Mouse (Mus musculus): ENCODE data around the gene Sh2d6.
"Not testable (repeated sequence)": the region's sequence is repeated elsewhere in the genome, so short reads cannot be mapped to it uniquely, and the experiment has no call there.

Sh2d6 gene

DNA sequence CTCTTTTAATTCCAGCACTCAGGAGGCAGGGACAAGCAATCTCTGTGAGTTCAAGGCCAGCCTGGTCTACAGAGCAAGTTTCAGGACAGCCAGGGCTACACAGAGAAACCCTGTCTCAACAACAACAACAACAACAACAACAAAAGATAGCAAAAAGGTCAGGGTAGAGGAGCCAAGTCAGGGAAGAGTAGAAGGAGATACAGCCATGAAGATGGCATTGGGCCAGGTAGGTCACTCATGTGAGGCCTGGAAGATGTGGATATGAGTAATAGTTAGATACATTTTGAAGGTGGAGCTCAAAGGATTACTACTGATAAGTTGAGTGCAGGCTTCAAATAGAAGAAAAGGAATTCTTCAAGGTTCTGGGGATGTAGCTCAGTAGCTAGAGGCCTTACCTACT is 18.2 kb downstream of the Sh2d6 start:
- DNase-seq (ENCODE audit: low read depth) = no peak

DNA sequence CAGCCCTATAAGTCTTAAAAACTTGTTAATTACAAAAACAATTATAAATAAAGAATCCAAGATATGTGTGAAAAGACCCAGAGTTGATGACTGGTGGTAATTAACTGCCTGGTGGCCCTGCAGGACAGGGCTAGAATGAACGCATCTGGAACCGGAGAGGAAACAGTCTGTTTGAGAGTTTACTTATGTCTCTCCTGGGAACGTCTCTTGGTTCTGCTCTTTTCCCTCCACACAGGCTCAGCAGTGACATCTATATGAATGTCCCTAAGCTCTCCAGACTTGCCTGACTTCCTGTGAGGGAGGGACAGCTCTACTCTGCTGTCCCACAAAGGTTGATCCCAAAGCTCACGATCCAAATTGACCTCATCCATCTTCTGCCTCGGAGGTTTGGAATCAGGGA is 22.6 kb downstream of the Sh2d6 start:
- no peak for DNase-seq (ENCODE audit: low read depth)

DNA sequence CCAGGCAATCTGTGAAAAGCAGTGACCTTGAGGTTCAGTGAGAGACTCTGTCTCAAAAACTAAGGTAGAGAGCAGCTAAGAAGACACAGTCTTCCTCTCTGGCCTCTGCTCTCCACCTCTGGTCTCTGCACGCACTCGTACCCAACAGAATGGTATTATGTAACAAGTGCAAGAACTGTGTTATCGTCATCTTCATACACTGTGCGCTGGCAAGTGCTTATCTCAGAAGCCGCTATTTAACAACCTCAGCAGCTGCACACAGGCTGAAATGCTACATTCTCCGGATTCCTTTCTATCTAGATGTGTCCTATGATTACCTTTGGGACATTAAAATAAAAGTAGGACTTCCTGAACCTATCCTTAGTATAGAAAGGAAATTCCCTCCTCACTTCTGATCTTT is 28.6 kb downstream of the Sh2d6 start:
- peak; percentile 53 for DNase-seq (ENCODE audit: low read depth)

DNA sequence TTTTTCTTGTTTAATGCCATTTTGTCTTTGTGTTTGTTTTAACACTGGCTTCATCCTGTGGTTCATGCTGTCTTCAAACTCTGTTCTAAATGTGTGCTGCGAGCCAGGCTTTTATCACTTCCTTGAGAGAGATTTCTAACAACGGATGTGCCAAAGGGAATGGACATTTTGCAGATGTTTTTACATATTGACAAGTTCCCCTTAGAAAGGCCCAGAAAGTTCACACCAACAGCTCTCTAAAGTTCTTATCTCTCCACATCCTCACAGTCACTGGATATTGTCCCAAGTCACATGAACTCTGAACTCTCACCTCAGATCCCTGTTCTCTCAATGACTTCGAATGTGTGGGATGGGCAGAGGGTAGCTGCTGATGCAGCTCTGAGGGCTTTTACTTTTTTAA is 30.4 kb downstream of the Sh2d6 start:
- no peak for DNase-seq (ENCODE audit: low read depth)

DNA sequence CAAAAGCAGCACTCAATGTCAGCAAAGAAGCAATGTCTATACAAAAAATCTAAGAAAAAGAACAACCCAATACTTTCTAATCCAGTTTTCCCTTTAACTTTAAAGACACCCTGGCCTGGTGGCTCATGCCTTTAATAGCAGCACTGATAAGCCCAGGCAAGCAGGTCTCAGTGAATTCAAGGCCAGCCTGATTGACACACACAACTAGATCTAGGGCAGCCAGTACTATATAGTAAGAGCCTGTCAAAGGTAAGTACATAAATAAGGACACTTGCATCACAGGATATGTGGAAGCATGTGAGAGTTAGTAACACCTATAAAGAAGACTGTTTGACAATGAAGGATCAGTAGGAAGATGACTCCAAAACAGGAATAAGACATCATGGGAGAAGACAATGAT is 32.0 kb downstream of the Sh2d6 start:
- no peak for DNase-seq (ENCODE audit: low read depth)

DNA sequence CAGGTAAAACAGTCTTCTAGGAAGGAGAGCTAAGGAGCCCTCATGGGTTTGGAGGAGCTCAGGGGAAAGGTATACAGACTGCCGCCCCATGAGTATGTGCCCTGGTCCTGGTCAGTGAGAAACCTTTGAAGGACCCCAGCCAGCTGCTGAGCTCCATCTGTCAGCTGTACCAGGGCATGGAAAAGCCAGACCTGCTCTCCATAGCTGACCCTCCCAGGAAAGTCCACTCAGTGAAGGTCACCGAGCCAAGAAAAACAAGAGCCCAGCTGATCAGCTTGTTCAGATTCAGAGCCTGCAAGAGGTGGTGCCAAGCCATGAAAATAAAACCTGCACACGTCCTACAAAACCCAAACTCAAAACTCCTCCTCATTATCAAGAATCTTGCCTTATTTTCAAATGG is 32.7 kb downstream of the Sh2d6 start:
- no peak for DNase-seq (ENCODE audit: low read depth)

DNA sequence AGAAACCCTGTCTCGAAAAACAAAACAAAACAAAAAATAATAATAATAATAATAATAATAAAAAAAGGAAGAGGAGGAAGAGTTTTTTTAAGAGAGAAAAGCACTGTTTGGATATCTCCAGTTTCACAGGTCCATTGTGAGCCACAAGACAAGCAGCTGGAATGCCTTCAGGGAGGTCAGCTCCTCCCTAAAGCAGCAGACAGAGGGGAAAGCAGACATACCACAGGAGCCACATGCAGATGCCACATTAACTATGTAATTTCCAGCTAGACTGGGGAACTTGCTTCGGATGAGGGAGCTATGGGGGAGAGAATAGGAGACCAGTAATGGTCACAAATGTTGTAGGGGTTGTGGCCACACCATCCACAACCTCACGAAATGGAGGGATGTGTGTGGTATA is 34.2 kb downstream of the Sh2d6 start:
- no peak for DNase-seq (ENCODE audit: low read depth)

DNA sequence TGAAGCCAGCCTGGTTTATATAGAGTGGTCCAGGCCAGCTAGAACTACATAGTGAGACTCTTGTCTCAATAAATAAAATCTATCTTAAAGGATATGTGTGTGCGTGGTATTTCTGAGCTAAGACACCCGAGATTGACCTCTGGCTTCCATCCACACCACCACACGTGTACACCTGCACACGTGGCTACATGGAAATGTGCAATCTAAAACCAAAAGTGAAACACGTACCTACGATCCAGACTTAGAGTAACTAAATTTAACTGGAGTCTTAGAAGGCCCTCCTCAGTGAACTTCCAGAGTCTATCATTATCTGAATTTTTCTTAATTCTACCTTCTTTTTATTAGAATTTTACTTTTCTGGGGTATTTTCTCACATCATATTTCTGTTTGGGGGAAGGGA is 35.2 kb downstream of the Sh2d6 start:
- no peak for DNase-seq (ENCODE audit: low read depth)

DNA sequence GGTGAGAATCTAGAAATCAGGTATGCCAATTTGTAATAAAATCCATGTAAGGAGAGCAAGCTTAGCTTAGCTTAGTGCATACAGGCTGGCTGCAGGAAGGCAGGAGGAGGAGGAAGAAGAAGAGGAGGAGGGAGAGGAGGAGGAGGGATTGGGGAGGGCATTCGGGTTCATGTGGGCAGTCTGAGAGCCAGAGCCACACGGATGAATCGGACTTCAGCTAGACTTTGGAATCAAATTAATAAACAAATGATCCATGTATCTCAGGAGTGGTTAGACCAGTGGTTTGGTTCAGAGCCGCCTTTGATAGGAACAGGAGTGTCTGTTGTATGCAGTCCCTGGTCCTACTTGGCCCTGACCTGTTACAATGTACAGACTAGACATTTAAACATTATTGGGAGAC is 36.6 kb downstream of the Sh2d6 start:
- DNase-seq (ENCODE audit: low read depth) = no peak

DNA sequence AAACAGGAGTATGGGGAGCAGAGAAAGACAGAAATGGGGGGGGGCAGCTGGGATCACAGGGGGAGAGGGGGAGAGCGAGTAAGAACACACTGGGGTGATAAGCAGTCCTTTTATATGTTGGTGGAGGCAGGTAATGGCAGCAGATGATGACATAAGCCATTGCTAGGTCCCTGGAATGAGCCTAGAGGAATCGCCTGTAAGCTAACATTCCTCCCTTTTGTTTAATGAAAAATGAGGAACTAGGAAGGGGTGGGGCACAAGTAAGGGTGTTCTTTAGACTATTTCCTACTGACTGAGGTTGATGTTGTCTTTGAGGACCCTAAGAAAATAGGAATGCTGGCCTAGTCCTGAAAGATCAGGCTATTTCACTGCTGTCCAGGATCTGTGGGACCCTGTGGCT is 39.4 kb downstream of the Sh2d6 start:
- no peak for DNase-seq (ENCODE audit: low read depth)

DNA sequence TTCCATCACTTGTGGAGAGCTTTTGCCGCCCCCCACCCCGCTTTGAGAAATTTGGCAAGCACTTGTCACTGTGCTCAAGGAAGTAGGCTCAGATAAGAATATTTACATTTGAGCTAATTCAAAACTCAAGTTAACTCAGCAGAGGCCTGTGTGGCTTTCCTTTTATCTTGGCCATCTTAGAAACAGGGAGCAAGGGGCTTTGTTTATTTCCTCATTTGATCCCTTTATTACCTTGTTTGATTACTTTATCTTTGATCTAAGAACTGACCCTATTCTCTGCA is 41.1 kb downstream of the Sh2d6 start:
- DNase-seq (ENCODE audit: low read depth) = no peak

DNA sequence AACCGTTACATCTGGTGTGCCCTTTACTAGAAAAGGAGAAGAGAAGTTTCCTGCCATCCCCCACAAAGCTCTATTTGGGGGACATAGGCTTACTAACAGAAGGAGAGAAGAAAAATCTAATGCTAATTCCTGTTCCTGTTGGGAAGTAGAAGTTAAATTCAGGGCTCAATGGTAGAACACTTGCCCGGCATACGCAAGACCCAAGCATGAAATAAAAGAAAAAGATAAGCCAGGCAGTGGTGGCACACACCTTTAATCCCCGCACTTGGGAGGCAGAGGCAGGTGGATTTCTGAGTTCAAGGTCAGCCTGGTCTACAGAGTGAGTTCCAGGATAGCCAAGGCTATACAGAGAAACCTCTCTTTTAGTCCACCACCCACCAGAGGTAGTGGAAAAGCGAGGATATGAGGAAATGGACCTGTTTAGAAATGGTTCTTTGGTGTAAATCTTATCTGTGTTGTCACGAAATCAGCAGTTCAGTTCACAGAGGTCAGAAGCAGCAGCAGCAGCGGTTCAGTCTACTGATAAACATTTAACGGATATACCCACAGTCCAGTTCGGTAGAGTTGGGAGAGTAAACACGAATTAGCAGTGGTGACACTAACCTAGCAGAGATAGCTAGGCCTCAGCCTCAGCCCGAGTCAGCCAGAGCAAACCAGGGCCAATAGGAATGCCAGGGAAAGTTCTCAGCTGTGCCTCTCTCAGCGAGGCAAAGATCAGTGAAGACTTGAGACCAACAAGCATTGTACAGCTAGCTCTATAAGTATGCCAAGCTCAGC is 41.7 kb downstream of the Sh2d6 start:
- DNase-seq (ENCODE audit: low read depth) = no peak

DNA sequence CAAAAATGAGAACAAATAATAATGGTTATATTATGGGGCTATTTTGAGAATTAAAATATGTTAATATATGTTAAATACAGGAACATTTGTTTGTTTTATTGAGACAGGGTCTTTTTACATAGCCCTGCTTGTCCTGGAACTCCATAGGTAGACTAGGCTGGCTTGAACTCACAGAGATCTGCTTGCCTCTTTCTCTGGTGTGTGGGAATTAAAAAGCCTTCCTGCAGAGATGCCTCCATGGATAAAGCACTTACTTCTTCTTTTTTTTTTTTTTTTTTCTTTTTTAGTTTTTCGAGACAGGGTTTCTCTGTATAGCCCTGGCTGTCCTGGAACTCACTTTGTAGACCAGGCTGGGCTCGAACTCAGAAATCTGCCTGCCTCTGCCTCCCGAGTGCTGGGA is 42.8 kb downstream of the Sh2d6 start:
- DNase-seq (ENCODE audit: low read depth) = not testable (repeated sequence)

DNA sequence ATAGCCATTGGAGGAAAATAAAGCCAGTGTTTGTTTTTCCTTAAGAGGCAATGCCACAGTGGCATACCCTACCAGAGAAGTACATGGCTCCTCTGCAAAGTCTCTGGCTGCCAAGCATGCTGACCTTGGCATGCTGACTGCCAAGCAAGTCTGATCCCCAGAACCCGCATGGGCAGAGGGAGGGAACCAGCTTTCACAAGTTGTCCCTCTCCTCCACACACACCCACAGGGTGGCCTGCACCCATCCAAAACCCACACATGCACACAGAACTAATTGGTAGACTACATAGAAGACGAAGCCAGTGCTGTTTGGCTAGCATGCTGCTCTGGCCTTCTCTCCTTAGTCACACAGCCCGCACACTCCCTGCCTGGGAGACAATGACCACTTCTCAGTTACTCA is 43.9 kb downstream of the Sh2d6 start:
- no peak for DNase-seq (ENCODE audit: low read depth)

DNA sequence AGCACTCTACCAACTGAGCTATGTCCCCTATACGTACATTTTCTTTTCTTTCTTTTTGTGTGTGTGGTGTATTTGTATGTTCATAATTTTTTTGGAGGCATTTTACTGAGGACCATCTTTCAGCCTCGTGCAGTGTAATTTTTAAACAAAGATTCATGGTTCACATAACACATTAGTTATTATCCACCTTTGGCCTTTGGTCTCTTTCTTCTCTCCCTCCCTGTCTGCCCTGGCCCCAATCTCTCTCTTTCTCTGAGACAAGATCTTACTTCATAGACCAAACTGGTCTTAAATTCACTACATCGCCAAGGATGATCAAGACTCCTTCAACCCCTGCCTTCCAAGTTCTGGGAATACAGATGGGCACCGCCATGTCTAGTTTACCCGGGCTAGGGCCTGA is 44.7 kb downstream of the Sh2d6 start:
- no peak for DNase-seq (ENCODE audit: low read depth)

DNA sequence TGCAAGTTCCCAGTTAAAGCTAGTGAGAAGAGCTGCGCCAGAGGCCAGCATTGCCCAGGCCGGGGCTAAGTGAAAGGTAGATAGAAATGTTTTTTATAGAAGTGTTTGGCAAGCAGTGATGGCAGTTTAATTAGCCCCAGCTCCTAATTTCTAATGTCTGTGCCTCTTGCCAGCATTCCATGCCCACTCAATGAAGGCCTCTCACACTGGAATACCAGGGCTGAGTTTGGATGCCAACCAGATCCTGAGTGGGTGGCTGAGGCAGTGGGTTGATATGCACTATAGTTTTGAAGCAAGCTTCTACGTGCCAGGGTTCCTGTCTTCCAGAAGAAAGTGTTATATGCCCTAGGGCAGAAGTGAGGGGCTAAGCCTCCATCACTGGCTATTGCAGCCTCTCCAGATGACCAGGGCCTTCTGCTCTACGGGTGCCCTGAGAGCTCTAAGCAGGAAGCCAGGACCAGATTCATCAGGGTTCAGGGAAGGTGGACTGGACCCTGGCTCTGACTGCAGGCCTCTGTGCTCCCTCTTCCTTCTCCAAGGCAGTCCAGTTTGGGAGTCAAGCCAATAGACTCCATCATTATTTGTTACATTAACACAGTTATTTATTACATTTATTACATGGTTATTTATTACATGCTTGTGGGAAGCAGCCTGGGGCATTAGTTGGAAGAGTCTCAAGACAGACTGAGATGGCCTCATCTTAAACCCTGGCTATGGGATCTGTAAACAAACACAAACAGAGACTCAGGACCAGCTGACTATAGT is 46.1 kb downstream of the Sh2d6 start:
- no peak for DNase-seq (ENCODE audit: low read depth)

DNA sequence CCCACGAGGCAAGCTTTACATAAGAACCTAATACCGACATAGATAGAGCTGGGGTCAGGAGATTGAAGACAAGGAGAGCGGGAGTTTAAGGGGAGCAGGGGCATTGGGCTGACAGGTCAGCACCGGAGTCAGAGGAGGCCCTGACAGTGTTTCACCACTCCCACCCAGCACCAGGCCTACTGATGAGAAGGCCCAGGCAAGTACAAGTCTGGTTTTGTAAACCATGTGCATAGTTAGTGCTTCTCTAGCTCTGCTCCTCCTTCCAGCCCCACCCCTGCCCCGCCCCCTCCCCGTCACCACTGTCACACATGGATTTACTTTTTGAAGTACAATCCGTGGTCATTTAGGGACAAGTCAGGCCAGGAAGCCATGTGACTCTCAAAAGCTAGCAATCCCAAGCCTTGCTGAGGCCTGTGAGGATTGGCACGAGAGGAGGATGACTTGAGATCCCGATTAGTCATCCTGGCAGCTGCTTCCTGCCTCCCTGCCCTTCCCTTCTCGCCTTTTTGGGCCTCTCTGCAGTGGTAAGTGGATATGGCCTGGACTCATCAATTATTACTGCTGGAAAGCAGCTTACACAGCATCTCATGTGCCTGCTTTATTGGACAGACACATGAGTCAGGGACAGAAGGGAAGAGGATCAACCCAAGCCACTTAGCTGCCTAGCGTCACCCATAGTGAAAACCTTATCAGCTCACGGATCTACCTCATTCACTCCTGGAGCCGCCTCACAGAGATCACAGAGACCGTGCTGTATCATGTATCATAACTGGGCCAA is 48.1 kb downstream of the Sh2d6 start:
- no peak for DNase-seq (ENCODE audit: low read depth)

DNA sequence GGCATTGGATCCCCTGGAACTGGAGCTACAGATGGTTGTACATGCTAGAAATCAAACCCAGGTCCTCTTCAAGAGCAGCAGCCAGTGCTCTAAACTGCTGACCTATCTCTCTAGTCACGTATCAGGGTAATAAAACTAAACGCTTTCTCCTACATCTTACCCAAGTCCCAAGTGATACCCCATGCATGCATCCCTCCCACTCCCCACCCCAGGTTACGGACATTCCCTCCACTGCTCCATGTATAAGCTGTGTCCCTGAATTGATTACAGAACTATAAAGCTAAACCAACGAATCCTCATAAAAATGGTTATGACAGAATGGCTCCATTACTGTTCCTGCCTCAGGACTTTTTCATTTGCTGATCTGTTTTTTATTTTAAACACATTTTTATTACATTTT is 55.3 kb downstream of the Sh2d6 start:
- no peak for DNase-seq (ENCODE audit: low read depth)

DNA sequence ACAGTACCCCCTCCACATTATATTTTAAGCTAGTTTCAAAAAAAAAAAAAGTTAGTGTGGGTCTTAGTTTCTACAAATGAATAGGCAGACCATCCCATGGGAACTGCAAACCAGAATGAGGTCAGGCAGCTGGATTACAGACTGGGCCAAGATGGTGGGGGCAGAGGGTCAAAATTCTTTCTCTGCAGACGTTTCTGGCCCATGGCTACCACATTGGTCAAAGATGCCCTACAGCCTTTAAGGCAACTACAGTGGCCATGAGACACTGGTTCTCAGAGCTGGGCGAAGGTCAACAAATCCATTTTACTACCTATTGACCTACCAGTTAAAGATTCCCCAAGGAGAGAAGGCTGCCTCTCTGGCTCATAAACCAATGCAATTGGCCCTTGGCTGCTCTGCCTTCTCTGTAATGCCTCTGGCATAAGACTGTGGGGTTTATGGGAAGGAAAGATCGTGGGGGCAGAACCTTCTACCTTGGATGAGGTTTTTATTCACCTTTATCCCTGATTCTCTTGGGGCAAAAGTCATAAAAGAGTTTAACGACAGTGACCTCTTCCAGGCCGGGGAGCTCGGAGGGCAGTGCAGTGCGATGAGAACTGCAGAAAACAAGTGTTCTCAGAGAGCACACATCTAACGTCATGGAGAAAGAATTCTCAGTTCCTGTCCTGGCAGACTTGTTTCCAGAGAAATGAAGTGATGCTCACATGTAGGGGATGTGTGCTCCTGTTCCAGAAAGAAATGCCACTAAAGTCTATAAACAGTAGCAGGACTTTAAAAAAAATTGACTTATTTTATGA is 55.9 kb downstream of the Sh2d6 start:
- DNase-seq (ENCODE audit: low read depth) = no peak
